Mouse (Mus musculus): ENCODE measurements around the gene Nrxn1. TPM values are rescaled to one million over a fixed set of nuclear protein-coding genes. Genes with fewer than 3 reads are reported as not detected.

Nrxn1 gene
- total RNA-seq, 1 experiment from 2014 or later, result 15.1 TPM

GRCm38 (mm10) chr17:90662318-90662717 lies 430.6 kb downstream of the Nrxn1 start:
- no peak for DNase-seq

- no peak for DNase-seq
Measured at GRCm38 (mm10) chr17:90654506-90654905, 438.4 kb downstream of the Nrxn1 start.

- DNase-seq, result no peak
Measured at GRCm38 (mm10) chr17:90653347-90653746, 439.5 kb downstream of the Nrxn1 start.

GRCm38 (mm10) chr17:90650279-90650678 lies 442.6 kb downstream of the Nrxn1 start:
- DNase-seq, result no peak

- DNase-seq, result no peak
Measured at GRCm38 (mm10) chr17:90638970-90639524, 453.8 kb downstream of the Nrxn1 start.

GRCm38 (mm10) chr17:90638183-90638727 lies 454.6 kb downstream of the Nrxn1 start:
- no peak for DNase-seq

GRCm38 (mm10) chr17:90631371-90631770 lies 461.5 kb downstream of the Nrxn1 start:
- no peak for DNase-seq

- DNase-seq, result no peak
Measured at GRCm38 (mm10) chr17:90629851-90630250, 463.0 kb downstream of the Nrxn1 start.

GRCm38 (mm10) chr17:90628469-90628868 lies 464.4 kb downstream of the Nrxn1 start:
- no peak for DNase-seq

GRCm38 (mm10) chr17:90628004-90628403 lies 464.9 kb downstream of the Nrxn1 start:
- no peak for DNase-seq

- DNase-seq, result no peak
Measured at GRCm38 (mm10) chr17:90627395-90627794, 465.5 kb downstream of the Nrxn1 start.

- no peak for DNase-seq
Measured at GRCm38 (mm10) chr17:90624591-90625266, 468.1 kb downstream of the Nrxn1 start.

GRCm38 (mm10) chr17:90621828-90622227 lies 471.0 kb downstream of the Nrxn1 start:
- DNase-seq, result no peak

GRCm38 (mm10) chr17:90615019-90615418 lies 477.9 kb downstream of the Nrxn1 start:
- no peak for DNase-seq

- DNase-seq, result no peak
Measured at GRCm38 (mm10) chr17:90607427-90607806, 485.5 kb downstream of the Nrxn1 start.

GRCm38 (mm10) chr17:90606718-90607426 lies 486.0 kb downstream of the Nrxn1 start:
- peak; percentile 72 for DNase-seq

- no peak for DNase-seq
Measured at GRCm38 (mm10) chr17:90599570-90600524, 493.0 kb downstream of the Nrxn1 start.

- DNase-seq, result no peak
Measured at GRCm38 (mm10) chr17:90594798-90595533, 497.9 kb downstream of the Nrxn1 start.

- no peak for DNase-seq
Measured at GRCm38 (mm10) chr17:90586891-90587290, 506.0 kb downstream of the Nrxn1 start.

- peak; percentile 4 for DNase-seq
Measured at GRCm38 (mm10) chr17:90584666-90585195, 508.1 kb downstream of the Nrxn1 start.
